20 mouse cellular contexts compared by ENCODE assay signal in genomic region chr14:62780520-62781316, GRCm38 (mm10). TPM values are rescaled to one million over a fixed set of nuclear protein-coding genes. Genes with fewer than 3 reads are reported as not detected.
DNase-seq lines count a peak whose midpoint lies in the region; ATAC-seq and TF ChIP-seq lines count a peak whose summit lies in the region.
"Had no signal": no experiment of that assay in that cellular context is flagged by ENCODE, and none has a peak within 500 bp of the region (broad histone marks: within the 10 kb centered on the region; RNA-seq: fewer than 3 reads in every experiment).

No protein-coding gene starts in this region.

- H3K36me3 ChIP-seq in stomach, embryonic 15.5 days = no peaks in the 10 kb centered on the region
- H3K36me3 ChIP-seq in stomach, postnatal 0 days (ENCODE audit: control insufficient read depth, insufficient read depth, low read length) = no peaks in the 10 kb centered on the region
- H3K36me3 ChIP-seq in liver, embryonic 12.5 days = no peaks in the 10 kb centered on the region
- H3K36me3 ChIP-seq: heart, embryonic 13.5 days; limb, embryonic 10.5 days had no signal

- no peak overlapping the region for H3K4me3 ChIP-seq in stomach, embryonic 15.5 days (replicated peaks)
- H3K4me3 ChIP-seq in stomach, postnatal 0 days (ENCODE audit: low read depth, low read length) = no peak overlapping the region
- no peak overlapping the region for H3K4me3 ChIP-seq in liver, embryonic 12.5 days
- H3K4me3 ChIP-seq: heart, embryonic 13.5 days; limb, embryonic 10.5 days; megakaryocyte, embryonic 14.5 days had no signal

- 74% methylated on average over 9 of the region's 9 CpGs for WGBS in stomach, embryonic 15.5 days
- WGBS in stomach, postnatal 0 days = 76% methylated on average over 9 of the region's 9 CpGs
- 20% methylated on average over 9 of the region's 9 CpGs for WGBS in liver, embryonic 12.5 days (ENCODE audit: insufficient replicate concordance)

- no peaks in the 10 kb centered on the region for H3K4me1 ChIP-seq in stomach, embryonic 15.5 days
- no peaks in the 10 kb centered on the region for H3K4me1 ChIP-seq in stomach, postnatal 0 days (replicated peaks; ENCODE audit: control insufficient read depth, insufficient read depth)
- peaks cover 22% of the 10 kb centered on the region for H3K4me1 ChIP-seq in liver, embryonic 12.5 days
- H3K4me1 ChIP-seq: limb, embryonic 10.5 days had no signal

- TF ChIP-seq EP300 in stomach, postnatal 0 days (optimal IDR thresholded peaks at IDR 0.05) = no peak

- DNase-seq in stomach, postnatal 0 days (ENCODE audit: low spot score) = no peak
- peak; percentile 79 for DNase-seq in c-Kit-positive CD71-positive TER-119-negative erythroid progenitor cells, embryonic 14.5 days (ENCODE audit: low read depth)
- DNase-seq in gastrocnemius, adult 8-10 months (ENCODE audit: low spot score in 2 of 2) = no peak
- no peak for DNase-seq in thymus, postnatal 0 days (ENCODE audit: low spot score)
- DNase-seq: adrenal gland, postnatal 36 days; cerebellum, adult 9-10 months; forebrain, postnatal 0 days; heart, postnatal 36 days; kidney, adult 9 months; lung, adult 18-20 months; lung, postnatal 14 days; spleen, adult 18-20 months; thymus, postnatal 25 days had no signal

- TF ChIP-seq CTCF in stomach, postnatal 0 days (IDR thresholded peaks at IDR 0.05; ENCODE audit: low read depth) = no peak

- ATAC-seq in stomach, embryonic 15.5 days (ENCODE audit: insufficient read depth, low FRiP score, low read depth) = peak; percentile 56; the same call in 1 of the 2 replicates
- ATAC-seq in stomach, postnatal 0 days (ENCODE audit: low FRiP score, low TSS enrichment) = no peak
- ATAC-seq in liver, embryonic 12.5 days = peak; percentile 97
- peak; percentile 99 for ATAC-seq in megakaryocyte-erythroid progenitor cell, adult 5-6 weeks (replicated peaks; ENCODE audit: low FRiP score, low TSS enrichment, poor library complexity, severe bottlenecking)
- ATAC-seq: forebrain, postnatal 0 days had no signal

- H3K9me3 ChIP-seq in stomach, embryonic 15.5 days = no peaks in the 10 kb centered on the region
- no peaks in the 10 kb centered on the region for H3K9me3 ChIP-seq in stomach, postnatal 0 days (ENCODE audit: control insufficient read depth, low read length)
- no peaks in the 10 kb centered on the region for H3K9me3 ChIP-seq in liver, embryonic 12.5 days (replicated peaks)
- H3K9me3 ChIP-seq: limb, embryonic 10.5 days had no signal

- no peak overlapping the region for H3K4me2 ChIP-seq in stomach, embryonic 15.5 days
- no peak overlapping the region for H3K4me2 ChIP-seq in stomach, postnatal 0 days (replicated peaks; ENCODE audit: low read depth)
- H3K4me2 ChIP-seq in liver, embryonic 12.5 days = peak overlapping the region; percentile 41
- H3K4me2 ChIP-seq: heart, embryonic 13.5 days; hindbrain, embryonic 14.5 days had no signal

- H3K9ac ChIP-seq in stomach, embryonic 15.5 days = no peak overlapping the region
- H3K9ac ChIP-seq in stomach, postnatal 0 days (ENCODE audit: low read length) = no peak overlapping the region
- H3K9ac ChIP-seq in liver, embryonic 12.5 days = no peak overlapping the region
- H3K9ac ChIP-seq: forebrain, postnatal 0 days; heart, embryonic 13.5 days; hindbrain, embryonic 14.5 days had no signal

- no peaks in the 10 kb centered on the region for H3K27me3 ChIP-seq in stomach, embryonic 15.5 days (replicated peaks)
- no peaks in the 10 kb centered on the region for H3K27me3 ChIP-seq in stomach, postnatal 0 days (ENCODE audit: control insufficient read depth, insufficient read depth, low read length)
- no peaks in the 10 kb centered on the region for H3K27me3 ChIP-seq in liver, embryonic 12.5 days (replicated peaks)
- H3K27me3 ChIP-seq: heart, embryonic 13.5 days; megakaryocyte, embryonic 14.5 days had no signal

- no peak overlapping the region for H3K27ac ChIP-seq in stomach, embryonic 15.5 days
- H3K27ac ChIP-seq in stomach, postnatal 0 days (replicated peaks) = no peak overlapping the region
- H3K27ac ChIP-seq in liver, embryonic 12.5 days = peak overlapping the region; percentile 48
- H3K27ac ChIP-seq: heart, embryonic 13.5 days; hindbrain, embryonic 14.5 days; limb, embryonic 10.5 days had no signal

RNA-seq across cellular contexts. Expression of gene Ints6, which starts 19.7 kb away (rescaled TPM):
- 21.9 and 22.4 TPM in 2 replicates for polyA plus RNA-seq in stomach, embryonic 15.5 days (2015; fragmentation: Nextera tagmentation; extraction: Ambion mirVana)
- polyA plus RNA-seq in stomach, postnatal 0 days (2015; fragmentation: Nextera tagmentation; extraction: Ambion mirVana) = 6.7 and 10.3 TPM in 2 replicates
- polyA plus RNA-seq in liver, embryonic 12.5 days (2016; fragmentation: Nextera tagmentation; extraction: Ambion mirVana) = 21.8 and 26.9 TPM in 2 replicates
- total RNA-seq in megakaryocyte-erythroid progenitor cell, adult 5-6 weeks (2014; fragmentation: Nextera tagmentation) = 37.0 and 58.2 TPM in 2 replicates
- 93.6 and 138 TPM in 2 replicates for total RNA-seq in megakaryocyte-erythroid progenitor cell, adult 5-6 weeks (2017)
- total RNA-seq in gastrocnemius, adult 8-10 months (2022) = 10 to 100 TPM; 11.3 to 16.8 (median 15.4) TPM
- 13.6 and 15.5 TPM in 2 replicates for polyA plus RNA-seq in thymus, postnatal 0 days (2015; fragmentation: Nextera tagmentation; extraction: Ambion mirVana)

RNA-seq across cellular contexts. Expression of gene Wdfy2, which starts 56.8 kb away (rescaled TPM):
- polyA plus RNA-seq in stomach, embryonic 15.5 days (2015; fragmentation: Nextera tagmentation; extraction: Ambion mirVana) = 5.0 and 5.3 TPM in 2 replicates
- polyA plus RNA-seq in stomach, postnatal 0 days (2015; fragmentation: Nextera tagmentation; extraction: Ambion mirVana) = 2.4 and 2.5 TPM in 2 replicates
- polyA plus RNA-seq in liver, embryonic 12.5 days (2016; fragmentation: Nextera tagmentation; extraction: Ambion mirVana) = 3.4 and 3.6 TPM in 2 replicates
- total RNA-seq in megakaryocyte-erythroid progenitor cell, adult 5-6 weeks (2014; fragmentation: Nextera tagmentation) = 2.8 and 5.7 TPM in 2 replicates
- 4.8 and 4.9 TPM in 2 replicates for total RNA-seq in megakaryocyte-erythroid progenitor cell, adult 5-6 weeks (2017)
- 1 to 10 TPM; 5.9 to 6.4 (median 6.1) TPM for total RNA-seq in gastrocnemius, adult 8-10 months (2022)
- polyA plus RNA-seq in thymus, postnatal 0 days (2015; fragmentation: Nextera tagmentation; extraction: Ambion mirVana) = 4.2 and 5.1 TPM in 2 replicates
